Mouse (Mus musculus): Measurements from ENCODE around the gene Tmem150b. TPM values are rescaled to one million over a fixed set of nuclear protein-coding genes. Genes with fewer than 3 reads are reported as not detected.
A peak's percentile ranks its signal among the peaks of the same experiment; 100 is the strongest.

The Tmem150b gene
- polyA plus RNA-seq (2016; fragmentation: Nextera tagmentation; extraction: Ambion mirVana) = 0.11 and 0.20 TPM in 2 replicates

GRCm38 (mm10) chr7:4725169-4725568 is at the start of gene Tmem150b:
TSS of gene Tmem150b (minus strand) at chr7:4725249.
- DNase-seq (ENCODE audit: extremely low spot score, low spot score) = no peak
- no peaks in the 10 kb centered on the region for H3K36me3 ChIP-seq (replicated peaks)
- no peak within 1 kb of the TSS for H3K4me3 ChIP-seq
- H3K4me1 ChIP-seq = peaks cover 4% of the 10 kb centered on the region; the same call in 1 of the 2 replicates
- no peaks in the 10 kb centered on the region for H3K27me3 ChIP-seq (ENCODE audit: poor library complexity, severe bottlenecking)
- WGBS = 88% methylated on average over 7 of the region's 7 CpGs
- H3K9me3 ChIP-seq = no peaks in the 10 kb centered on the region
- H3K27ac ChIP-seq = no peak within 1 kb of the TSS

GRCm38 (mm10) chr7:4771202-4771601 is 46.2 kb upstream of the Tmem150b start, which contains the start of gene Fam71e2:
TSS of gene Fam71e2 (minus strand) at chr7:4771302.
- peaks cover under 1% of the 10 kb centered on the region; the same call in 1 of the 2 replicates for H3K9me3 ChIP-seq
- 77% methylated on average over 4 of the region's 5 CpGs for WGBS
- H3K36me3 ChIP-seq (replicated peaks) = no peaks in the 10 kb centered on the region
- DNase-seq (ENCODE audit: extremely low spot score, low spot score) = no peak
- no peak within 1 kb of the TSS for H3K4me3 ChIP-seq
- peaks cover 50% of the 10 kb centered on the region for H3K27me3 ChIP-seq (ENCODE audit: poor library complexity, severe bottlenecking)
- H3K4me1 ChIP-seq = peaks cover 9% of the 10 kb centered on the region
- H3K27ac ChIP-seq = no peak within 1 kb of the TSS

GRCm38 (mm10) chr7:4764946-4765710 is 40.1 kb upstream of the Tmem150b start:
- 7% methylated on average over 4 of the region's 4 CpGs for WGBS
- H3K27ac ChIP-seq = no peak overlapping the region
- H3K36me3 ChIP-seq (replicated peaks) = no peaks in the 10 kb centered on the region
- H3K27me3 ChIP-seq (ENCODE audit: poor library complexity, severe bottlenecking) = peaks cover 10% of the 10 kb centered on the region
- H3K4me1 ChIP-seq = peaks cover 33% of the 10 kb centered on the region
- DNase-seq (ENCODE audit: extremely low spot score, low spot score) = no peak
- H3K9me3 ChIP-seq = no peaks in the 10 kb centered on the region
- peak overlapping the region; percentile 7; the same call in 1 of the 2 replicates for H3K4me3 ChIP-seq

- 57% methylated on average over 1 of the region's 1 CpGs for WGBS
- peaks cover 9% of the 10 kb centered on the region for H3K4me1 ChIP-seq
- H3K27me3 ChIP-seq (ENCODE audit: poor library complexity, severe bottlenecking) = peaks cover 4% of the 10 kb centered on the region; the same call in 1 of the 2 replicates
- H3K27ac ChIP-seq = no peak overlapping the region
- peaks cover 10% of the 10 kb centered on the region; the same call in 1 of the 2 replicates for H3K9me3 ChIP-seq
- no peaks in the 10 kb centered on the region for H3K36me3 ChIP-seq (replicated peaks)
- no peak for DNase-seq (ENCODE audit: extremely low spot score, low spot score)
- H3K4me3 ChIP-seq = no peak overlapping the region
These were observed 34.6 kb upstream of the Tmem150b start for GRCm38 (mm10) chr7:4759670-4760069.

GRCm38 (mm10) chr7:4752821-4753570 is 27.9 kb upstream of the Tmem150b start, which contains the start of gene Cox6b2:
TSS of gene Cox6b2 (minus strand) at chr7:4753094.
- H3K27ac ChIP-seq = peak within 1 kb of the TSS; percentile 83
- peaks cover 10% of the 10 kb centered on the region; the same call in 1 of the 2 replicates for H3K9me3 ChIP-seq
- DNase-seq (ENCODE audit: extremely low spot score, low spot score) = peak; percentile 89
- peaks cover 3% of the 10 kb centered on the region for H3K36me3 ChIP-seq (replicated peaks)
- H3K27me3 ChIP-seq (ENCODE audit: poor library complexity, severe bottlenecking) = peaks cover 19% of the 10 kb centered on the region
- H3K4me1 ChIP-seq = peaks cover 26% of the 10 kb centered on the region
- 4% methylated on average over 24 of the region's 24 CpGs for WGBS
- H3K4me3 ChIP-seq = peak within 1 kb of the TSS; percentile 55

- peak; percentile 82 for DNase-seq (ENCODE audit: extremely low spot score, low spot score)
- 2% methylated on average over 30 of the region's 30 CpGs for WGBS
These were observed 27.1 kb upstream of the Tmem150b start for GRCm38 (mm10) chr7:4751971-4752820.

GRCm38 (mm10) chr7:4749169-4749568 is 24.1 kb upstream of the Tmem150b start:
- no peak overlapping the region for H3K27ac ChIP-seq
- H3K36me3 ChIP-seq (replicated peaks) = peaks cover 33% of the 10 kb centered on the region
- H3K27me3 ChIP-seq (ENCODE audit: poor library complexity, severe bottlenecking) = peaks cover 9% of the 10 kb centered on the region
- H3K9me3 ChIP-seq = no peaks in the 10 kb centered on the region
- no peak overlapping the region for H3K4me3 ChIP-seq
- WGBS = 88% methylated on average over 2 of the region's 2 CpGs
- no peak for DNase-seq (ENCODE audit: extremely low spot score, low spot score)
- H3K4me1 ChIP-seq = peaks cover 41% of the 10 kb centered on the region

More at GRCm38 (mm10) chr7:4751971-4752820, 27.1 kb upstream of the Tmem150b start:
- Histone ChIP-seq H3K36me3 (replicated peaks) (peaks cover 3% of the 10 kb centered on the region), H3K4me3 (peak overlapping the region; percentile 55), H3K4me1 (peaks cover 26% of the 10 kb centered on the region), H3K27me3 (ENCODE audit: poor library complexity, severe bottlenecking) (peaks cover 19% of the 10 kb centered on the region), H3K9me3 (peaks cover 10% of the 10 kb centered on the region; the same call in 1 of the 2 replicates), H3K27ac (peak overlapping the region; percentile 83)

- peaks cover under 1% of the 10 kb centered on the region; the same call in 1 of the 2 replicates for H3K27me3 ChIP-seq (ENCODE audit: poor library complexity, severe bottlenecking)
- no peak overlapping the region for H3K27ac ChIP-seq
- no peaks in the 10 kb centered on the region for H3K9me3 ChIP-seq
- DNase-seq (ENCODE audit: extremely low spot score, low spot score) = no peak
- H3K36me3 ChIP-seq (replicated peaks) = peaks cover 40% of the 10 kb centered on the region
- no peak overlapping the region for H3K4me3 ChIP-seq
- peaks cover 41% of the 10 kb centered on the region for H3K4me1 ChIP-seq
- 85% methylated on average over 4 of the region's 4 CpGs for WGBS
These were observed 23.3 kb upstream of the Tmem150b start for GRCm38 (mm10) chr7:4748321-4748720.

- DNase-seq (ENCODE audit: extremely low spot score, low spot score) = no peak
- Histone ChIP-seq H3K36me3 (replicated peaks) (peaks cover 50% of the 10 kb centered on the region), H3K27me3 (ENCODE audit: poor library complexity, severe bottlenecking) (no peaks in the 10 kb centered on the region), H3K4me3 (no peak overlapping the region), H3K4me1 (peaks cover 41% of the 10 kb centered on the region), H3K27ac (0 out of 2 replicates have a peak overlapping the region, but pooled peaks have one; percentile 40), H3K9me3 (no peaks in the 10 kb centered on the region)
- WGBS = 77% methylated on average over 9 of the region's 9 CpGs
These were observed 22.3 kb upstream of the Tmem150b start for GRCm38 (mm10) chr7:4747156-4747899.

GRCm38 (mm10) chr7:4746326-4746980 is 21.4 kb upstream of the Tmem150b start:
- Histone ChIP-seq H3K27me3 (ENCODE audit: poor library complexity, severe bottlenecking) (no peaks in the 10 kb centered on the region), H3K4me1 (peaks cover 41% of the 10 kb centered on the region), H3K4me3 (no peak overlapping the region), H3K27ac (no peak overlapping the region; the same call in 1 of the 2 replicates), H3K36me3 (replicated peaks) (peaks cover 55% of the 10 kb centered on the region), H3K9me3 (no peaks in the 10 kb centered on the region)
- WGBS = 90% methylated on average over 22 of the region's 22 CpGs
- no peak for DNase-seq (ENCODE audit: extremely low spot score, low spot score)

GRCm38 (mm10) chr7:4744886-4745285 is 19.8 kb upstream of the Tmem150b start:
- Histone ChIP-seq H3K36me3 (replicated peaks) (peaks cover 55% of the 10 kb centered on the region), H3K27me3 (ENCODE audit: poor library complexity, severe bottlenecking) (no peaks in the 10 kb centered on the region), H3K9me3 (no peaks in the 10 kb centered on the region), H3K27ac (no peak overlapping the region), H3K4me3 (no peak overlapping the region), H3K4me1 (peaks cover 49% of the 10 kb centered on the region)
- 95% methylated on average over 6 of the region's 6 CpGs for WGBS
- no peak for DNase-seq (ENCODE audit: extremely low spot score, low spot score)

Data from forebrain, embryonic 10.5 days (tissue).